Mouse (Mus musculus) adrenal gland, postnatal 0 days (tissue): Measurements from ENCODE around the gene Ppp1r3e. TPM values are rescaled to one million over a fixed set of nuclear protein-coding genes. Genes with fewer than 3 reads are reported as not detected.

ENCODE experiments used
- polyA plus RNA-seq: library from polyadenylated mRNA; unstranded; fragments of >200 nt; fragmentation: Nextera tagmentation; extraction: Ambion mirVana; gene quantifications from 2 replicates; pipeline ENCODE4 v1.2.1, GENCODE M21; 2015

Ppp1r3e gene
- 1.6 and 1.8 TPM in 2 replicates for polyA plus RNA-seq

GRCm38 (mm10) chr14:54877048-54877715 lies at the start of gene Ppp1r3e:
TSS of gene Ppp1r3e (minus strand) at chr14:54877550.

DNA sequence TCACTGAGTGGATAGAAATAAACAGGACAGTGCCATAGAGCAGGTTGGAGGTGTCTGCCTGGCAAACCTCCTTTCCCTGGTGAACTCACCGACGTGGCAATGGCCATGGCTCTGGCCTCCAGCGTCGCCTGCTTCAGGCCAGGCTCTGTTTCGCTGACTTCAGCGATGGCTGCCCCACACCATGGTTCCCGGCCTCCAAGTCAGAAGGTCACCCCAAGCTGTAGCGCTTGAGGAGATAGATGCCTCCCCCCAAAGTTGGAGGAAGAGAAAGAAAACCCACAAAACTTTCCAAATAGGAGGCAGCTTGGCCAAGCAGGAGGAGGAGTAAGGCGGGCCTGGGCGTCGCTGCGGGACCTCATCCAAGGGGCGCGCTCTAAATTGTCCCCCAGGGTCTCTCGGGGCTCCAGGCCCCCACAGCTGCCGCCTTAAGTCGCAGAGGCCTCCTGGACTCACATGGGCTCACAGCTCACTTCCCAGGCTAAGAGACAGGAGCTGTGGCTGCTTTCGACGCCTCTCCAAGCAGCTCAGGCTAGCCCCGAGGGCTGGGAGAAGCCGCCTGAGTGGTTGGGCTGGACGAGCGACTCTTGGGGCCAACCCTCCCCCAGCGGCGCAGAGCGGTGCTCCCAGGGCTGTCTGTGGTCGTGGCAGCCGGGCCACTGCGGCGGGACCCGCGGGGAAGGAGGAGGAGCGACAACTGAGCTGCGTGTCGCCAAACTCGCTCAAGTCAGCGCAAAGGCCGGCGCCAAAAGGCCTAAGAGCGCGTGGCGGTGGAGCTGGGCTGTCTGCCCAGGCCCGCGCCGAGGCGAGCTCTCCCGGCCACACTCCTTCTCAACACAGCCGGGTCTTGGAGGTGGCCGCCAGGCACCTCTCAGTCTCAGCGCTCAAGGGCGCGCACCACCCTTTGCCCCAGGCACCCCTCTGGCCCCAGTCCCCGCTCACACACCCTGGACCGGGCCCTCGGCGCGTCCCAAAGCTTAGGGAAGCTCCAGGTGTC lies 48.3 kb upstream of the Ppp1r3e start, which contains the start of gene Efs:
Efs (minus strand) TSS at position 778 of the 994 bp plus-strand sequence.

DNA sequence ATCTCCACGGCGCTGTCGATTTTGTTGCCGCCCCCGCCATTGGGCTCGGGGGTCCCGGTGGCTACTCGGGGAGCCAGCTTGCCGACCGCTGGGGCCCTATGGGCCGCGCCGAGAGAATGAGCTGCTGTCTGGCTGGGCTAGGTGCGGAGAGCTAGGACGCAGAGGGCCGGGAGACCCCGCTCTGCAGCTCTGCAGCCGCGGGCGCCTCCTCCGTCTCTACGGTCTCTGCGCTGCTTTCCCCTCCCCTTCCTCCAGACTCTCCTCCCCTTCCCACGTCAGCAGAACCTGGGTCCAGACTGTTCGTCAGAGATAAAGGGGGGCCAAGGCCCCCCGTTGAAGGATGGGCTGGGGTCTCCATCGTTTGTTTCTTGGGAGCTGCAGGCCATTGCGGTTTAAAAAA lies 35.5 kb upstream of the Ppp1r3e start, which contains the start of gene Slc22a17:
Slc22a17 (minus strand) TSS at position 247 of the 400 bp plus-strand sequence.

GRCm38 (mm10) chr14:54892200-54892599 lies 14.8 kb upstream of the Ppp1r3e start, which contains the start of gene Pabpn1:
TSS of gene Pabpn1 (plus strand) at chr14:54892500.

DNA sequence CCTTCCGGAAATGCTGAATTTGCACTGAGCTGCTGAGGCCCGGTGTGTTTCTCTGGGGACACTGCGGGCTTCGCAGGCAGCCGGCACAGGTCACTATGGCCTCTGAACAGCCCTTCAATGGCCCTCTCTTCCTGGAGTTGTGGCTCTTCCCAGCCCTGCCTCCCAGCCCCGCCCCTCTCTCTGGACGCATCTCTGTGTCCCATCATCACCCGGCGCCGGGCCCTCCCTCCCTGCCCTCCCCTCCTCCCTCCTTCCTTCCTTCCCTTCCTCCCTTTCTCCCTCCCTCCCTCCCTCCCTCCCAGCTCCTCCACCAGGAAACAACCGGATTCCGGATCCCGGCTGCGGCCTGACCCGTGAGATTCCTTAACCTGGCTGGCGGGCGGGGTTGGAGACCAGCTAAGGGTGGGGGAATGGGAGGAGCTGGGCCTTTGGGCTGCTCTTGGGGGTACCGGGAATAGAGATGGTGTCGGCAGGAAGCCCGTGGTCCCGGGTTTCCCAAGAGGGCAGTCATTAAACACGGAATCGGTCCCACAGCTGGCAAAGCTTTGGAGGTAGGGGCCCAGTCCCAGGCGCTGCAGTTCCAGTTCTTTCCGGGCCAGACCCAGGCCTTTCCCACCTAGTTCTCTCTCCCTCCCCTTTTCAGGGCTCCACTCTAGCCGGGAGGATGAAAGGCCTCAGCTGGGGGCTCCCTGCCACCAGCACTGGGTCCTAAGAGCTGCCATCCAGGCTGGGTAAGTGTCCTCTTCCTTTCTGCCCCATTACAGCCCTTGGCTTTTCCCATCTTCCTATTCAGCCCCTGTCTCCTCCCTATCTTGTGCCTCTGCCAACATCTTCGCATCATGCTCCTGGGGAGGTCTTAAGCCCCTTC lies 6.0 kb upstream of the Ppp1r3e start, which contains the start of the genes Bcl2l2 and Gm20521:
Bcl2l2 (plus strand) TSS at position 224 of the 868 bp plus-strand sequence.
Gm20521 (plus strand) TSS at position 288 of the 868 bp plus-strand sequence.

DNA sequence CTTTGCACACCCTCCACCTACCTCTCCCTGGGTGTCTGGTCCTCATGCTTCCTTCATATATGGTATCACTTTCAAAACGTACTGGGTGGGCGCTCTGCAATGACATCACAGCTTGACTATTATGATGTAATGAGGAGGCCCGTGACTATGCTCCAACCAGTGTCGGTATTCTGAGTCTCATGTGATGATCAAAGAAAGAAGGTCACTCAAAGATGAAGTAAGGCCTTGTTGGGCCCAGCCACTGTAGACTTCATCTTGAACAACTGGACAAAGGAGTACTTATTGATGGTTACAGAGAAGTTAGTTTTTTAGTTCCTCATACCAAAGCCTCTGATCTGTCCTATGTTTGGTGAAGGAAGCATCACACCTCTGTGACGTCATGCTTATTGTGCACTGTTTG lies 6.5 kb downstream of the Ppp1r3e start, which contains the start of gene Homez:
Homez (minus strand) TSS at position 101 of the 400 bp plus-strand sequence.

Other genes starting within 250 kb of the Ppp1r3e start
- not detected in 2 replicates for gene Gm17606, start 236.6 kb downstream of the Ppp1r3e start, polyA plus RNA-seq
- gene Cdh24, start 236.2 kb downstream of the Ppp1r3e start, polyA plus RNA-seq, result 0.80 and 0.84 TPM in 2 replicates
- 88.8 and 106 TPM in 2 replicates for gene 1700123O20Rik, start 191.3 kb downstream of the Ppp1r3e start, polyA plus RNA-seq
- gene Acin1, start 190.6 kb downstream of the Ppp1r3e start, polyA plus RNA-seq, result 49.4 and 65.2 TPM in 2 replicates
- gene Gm29776, start 178.7 kb downstream of the Ppp1r3e start, polyA plus RNA-seq, result 0.11 and 0.19 TPM in 2 replicates
- 0.77 and 1.2 TPM in 2 replicates for gene Cebpe, start 165.4 kb downstream of the Ppp1r3e start, polyA plus RNA-seq
- gene Slc7a8, start 95.6 kb downstream of the Ppp1r3e start, polyA plus RNA-seq, result 16.5 and 30.8 TPM in 2 replicates
- gene Rnf212b, start 63.4 kb downstream of the Ppp1r3e start, polyA plus RNA-seq, result 1.1 and 1.5 TPM in 2 replicates
- 5.6 and 9.5 TPM in 2 replicates for gene Homez, start 6.6 kb downstream of the Ppp1r3e start, polyA plus RNA-seq
- gene Bcl2l2, start 5.8 kb upstream of the Ppp1r3e start, polyA plus RNA-seq, result 3.2 and 4.3 TPM in 2 replicates
- 2.8 TPM in 1 of 2 replicates, not detected in the other for gene Gm20521, start 5.9 kb upstream of the Ppp1r3e start, polyA plus RNA-seq
- 56.6 and 88.0 TPM in 2 replicates for gene Pabpn1, start 14.9 kb upstream of the Ppp1r3e start, polyA plus RNA-seq
- 47.4 and 48.2 TPM in 2 replicates for gene Slc22a17, start 35.6 kb upstream of the Ppp1r3e start, polyA plus RNA-seq
- gene Efs, start 48.6 kb upstream of the Ppp1r3e start, polyA plus RNA-seq, result 10.4 and 13.2 TPM in 2 replicates
- gene Il25, start 55.1 kb upstream of the Ppp1r3e start, polyA plus RNA-seq, result 0.32 TPM in 1 of 2 replicates, not detected in the other
- 5.5 and 12.5 TPM in 2 replicates for gene Cmtm5, start 58.7 kb upstream of the Ppp1r3e start, polyA plus RNA-seq
- 1.1 and 3.5 TPM in 2 replicates for gene Myh6, start 89.4 kb upstream of the Ppp1r3e start, polyA plus RNA-seq
- gene Gm17428, start 99.4 kb upstream of the Ppp1r3e start, polyA plus RNA-seq, result not detected in 2 replicates
- gene Myh7, start 117.1 kb upstream of the Ppp1r3e start, polyA plus RNA-seq, result 1.7 and 2.2 TPM in 2 replicates
- gene Ngdn, start 137.9 kb upstream of the Ppp1r3e start, polyA plus RNA-seq, result 77.4 and 82.0 TPM in 2 replicates
- 4.4 and 6.0 TPM in 2 replicates for gene Zfhx2, start 214.8 kb upstream of the Ppp1r3e start, polyA plus RNA-seq
- gene Thtpa, start 217.2 kb upstream of the Ppp1r3e start, polyA plus RNA-seq, result 13.7 and 16.6 TPM in 2 replicates
- 10.0 and 17.4 TPM in 2 replicates for gene Ap1g2, start 229.0 kb upstream of the Ppp1r3e start, polyA plus RNA-seq
- 3.6 and 7.0 TPM in 2 replicates for gene Jph4, start 239.4 kb upstream of the Ppp1r3e start, polyA plus RNA-seq